Mouse (Mus musculus) hindbrain, embryonic 13.5 days (tissue): ENCODE results near the gene Cda. TPM values are rescaled to one million over a fixed set of nuclear protein-coding genes. Genes with fewer than 3 reads are reported as not detected.
A peak's percentile ranks its signal among the peaks of the same experiment; 100 is the strongest.

Experiments
- ATAC-seq: fragments of 200-750 bp; cut with Nextera tagmentation; 2 replicates; pipeline ENCODE4 v1.8.0; 2017; ENCODE audit warnings: moderate TSS enrichment; ENCODE audit not compliant: low FRiP score
- H3K27ac ChIP-seq: fragments of 300-500 bp; sonication (generic); 2 replicates; pipeline ENCODE4 v1.5.1; 2015; ENCODE audit warnings: inconsistent platforms, mild to moderate bottlenecking, moderate library complexity
- H3K27me3 ChIP-seq: fragments of 300-500 bp; sonication (generic); 2 replicates; pipeline ENCODE4 v1.6.1; 2015; ENCODE audit warnings: mild to moderate bottlenecking, inconsistent platforms
- H3K36me3 ChIP-seq: fragments of 300-500 bp; sonication (generic); 2 replicates; pipeline ENCODE4 v1.6.1; 2015; ENCODE audit warnings: mild to moderate bottlenecking, inconsistent platforms
- H3K4me1 ChIP-seq: fragments of 300-500 bp; sonication (generic); replicated peaks from 2 replicates; pipeline ENCODE4 v1.6.1; 2015; ENCODE audit warnings: inconsistent platforms
- H3K4me2 ChIP-seq: fragments of 300-500 bp; sonication (generic); 2 replicates; pipeline ENCODE4 v1.6.1; 2015; ENCODE audit warnings: inconsistent platforms, mild to moderate bottlenecking, moderate library complexity
- H3K4me3 ChIP-seq: fragments of 300-500 bp; sonication (generic); 2 replicates; pipeline ENCODE4 v1.5.1; 2015; ENCODE audit warnings: mild to moderate bottlenecking, inconsistent platforms
- H3K9ac ChIP-seq: fragments of 300-500 bp; sonication (generic); 2 replicates; pipeline ENCODE4 v1.6.1; 2015; ENCODE audit warnings: mild to moderate bottlenecking, inconsistent platforms
- H3K9me3 ChIP-seq: fragments of 300-500 bp; sonication (generic); 2 replicates; pipeline ENCODE4 v1.6.1; 2016; ENCODE audit warnings: inconsistent platforms
- WGBS: fragments of 180-500 bp; shearing (Covaris S2); methylation state at CpG from one replicate; pipeline ENCODE4 v1.1.7; 2015; 5-methylcytosine and 5-hydroxymethylcytosine counted together
- polyA plus RNA-seq: library from polyadenylated mRNA; unstranded; fragments of >200 nt; fragmentation: Nextera tagmentation; extraction: Ambion mirVana; gene quantifications from 2 replicates; pipeline ENCODE4 v1.2.1, GENCODE M21; 2015

Gene Cda
- polyA plus RNA-seq, 1 experiment from 2014 or later: 4.0 TPM

DNA sequence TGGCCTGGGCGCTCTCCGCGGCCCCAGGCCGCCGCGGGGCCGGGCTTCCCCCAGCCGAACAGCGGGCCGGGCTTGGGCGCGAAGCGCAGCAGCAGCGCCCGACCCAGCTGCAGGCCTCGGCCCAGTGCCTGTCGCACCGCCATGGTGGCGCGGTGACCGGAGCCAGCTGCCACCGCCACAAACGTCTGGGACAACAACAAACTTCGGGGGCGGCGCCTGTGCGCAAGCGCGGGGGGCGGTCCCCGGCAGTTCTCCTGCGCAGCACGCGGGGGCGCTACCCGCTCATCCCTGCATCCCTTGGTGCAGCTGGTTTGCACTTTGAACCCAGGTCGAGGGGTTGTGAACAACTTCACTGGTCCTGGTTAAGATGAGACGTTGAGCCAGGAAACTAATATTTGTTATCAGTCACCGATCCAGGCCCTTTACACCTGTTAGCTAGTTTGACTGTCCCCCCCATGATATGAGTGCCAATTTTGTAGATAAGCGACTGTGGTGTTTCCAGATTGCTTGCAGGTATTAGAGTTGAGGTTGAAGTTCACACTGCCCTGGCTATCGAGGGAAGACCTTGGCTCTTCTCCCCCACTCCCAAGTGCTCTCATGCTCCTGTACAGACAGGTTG is 41.6 kb downstream of the Cda start, which contains the start of gene Pink1:
Pink1 (minus strand) TSS at position 231 of the 619 bp plus-strand sequence.
- WGBS: 3% methylated on average over 41 of the region's 41 CpGs
- H3K4me3 ChIP-seq: peak within 1 kb of the TSS; percentile 93
- ATAC-seq: peak; percentile 77
- peak within 1 kb of the TSS; percentile 92 for H3K9ac ChIP-seq
- H3K27ac ChIP-seq: peak within 1 kb of the TSS; percentile 95
- peaks cover 8% of the 10 kb centered on the region; the same call in 1 of the 2 replicates for H3K27me3 ChIP-seq
- H3K4me2 ChIP-seq: peak within 1 kb of the TSS; percentile 56
- no peaks in the 10 kb centered on the region for H3K9me3 ChIP-seq
- no peaks in the 10 kb centered on the region for H3K36me3 ChIP-seq
- H3K4me1 ChIP-seq: peaks cover 49% of the 10 kb centered on the region

DNA sequence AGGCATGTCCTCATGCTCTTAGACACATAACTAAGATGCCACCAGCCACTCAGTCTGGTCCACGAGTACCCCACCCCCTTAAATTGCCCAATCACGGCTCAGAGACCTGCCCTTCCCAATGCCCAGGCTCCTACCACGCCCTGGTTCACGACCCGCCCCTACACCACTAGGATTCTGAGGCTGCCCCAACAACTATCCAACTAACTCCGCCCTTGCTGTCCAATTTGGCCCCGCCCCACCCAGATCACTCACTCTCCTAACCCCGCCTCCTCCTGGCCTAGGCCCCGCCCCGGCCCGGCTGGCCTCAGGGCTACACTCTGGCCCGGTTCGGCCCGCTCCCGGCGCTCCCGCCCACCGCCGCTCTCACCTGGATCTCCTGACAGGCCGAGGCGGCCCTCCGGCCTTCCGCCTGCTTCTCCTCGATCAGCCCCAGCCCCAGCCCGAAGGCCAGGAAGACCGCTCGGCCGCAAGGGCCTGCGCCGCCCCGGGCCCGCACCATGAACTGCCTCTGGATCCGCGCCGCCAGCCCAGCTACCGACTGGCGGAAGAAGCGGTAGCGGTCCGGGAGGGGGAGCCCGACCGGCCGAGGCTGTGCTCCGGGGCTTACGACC is 42.2 kb downstream of the Cda start:
- H3K4me3 ChIP-seq: peak overlapping the region; percentile 93
- peaks cover 49% of the 10 kb centered on the region for H3K4me1 ChIP-seq
- no peaks in the 10 kb centered on the region for H3K9me3 ChIP-seq
- H3K4me2 ChIP-seq: peak overlapping the region; percentile 56
- H3K27ac ChIP-seq: peak overlapping the region; percentile 95
- WGBS: under 1% methylated on average over 43 of the region's 45 CpGs
- H3K27me3 ChIP-seq: peaks cover 4% of the 10 kb centered on the region; the same call in 1 of the 2 replicates
- ATAC-seq: peak; percentile 85
- peaks cover 4% of the 10 kb centered on the region for H3K36me3 ChIP-seq
- peak overlapping the region; percentile 92 for H3K9ac ChIP-seq

DNA sequence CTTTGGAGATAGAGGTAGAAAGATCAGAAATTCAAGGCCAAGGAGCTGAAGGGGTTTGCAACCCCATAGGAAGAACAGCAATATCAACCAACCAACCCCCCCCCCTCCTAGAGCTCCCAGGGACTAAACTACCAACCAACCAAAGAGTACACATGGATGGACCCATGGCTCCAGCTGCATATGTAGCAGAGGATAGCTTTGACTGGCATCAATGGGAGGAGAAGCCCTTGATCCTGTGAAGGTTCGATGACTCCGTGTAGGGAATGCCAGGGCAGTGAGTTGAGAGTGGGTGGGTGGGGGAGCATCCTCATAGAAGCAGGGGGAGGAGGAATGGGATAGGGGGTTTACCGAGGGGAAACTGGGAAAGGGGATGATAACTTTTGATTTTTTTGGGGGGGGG is 43.3 kb downstream of the Cda start:
- ATAC-seq: no peak
- H3K36me3 ChIP-seq: peaks cover 13% of the 10 kb centered on the region
- 95% methylated on average over 3 of the region's 3 CpGs for whole genome bisulfite sequencing
- H3K27ac ChIP-seq: no peak overlapping the region
- H3K9ac ChIP-seq: no peak overlapping the region
- no peak overlapping the region for H3K4me3 ChIP-seq
- H3K4me2 ChIP-seq: no peak overlapping the region
- no peaks in the 10 kb centered on the region for H3K9me3 ChIP-seq
- H3K27me3 ChIP-seq: 0 out of 2 replicates have a peak, but pooled peaks cover 2% of the 10 kb centered on the region
- peaks cover 49% of the 10 kb centered on the region for H3K4me1 ChIP-seq

DNA sequence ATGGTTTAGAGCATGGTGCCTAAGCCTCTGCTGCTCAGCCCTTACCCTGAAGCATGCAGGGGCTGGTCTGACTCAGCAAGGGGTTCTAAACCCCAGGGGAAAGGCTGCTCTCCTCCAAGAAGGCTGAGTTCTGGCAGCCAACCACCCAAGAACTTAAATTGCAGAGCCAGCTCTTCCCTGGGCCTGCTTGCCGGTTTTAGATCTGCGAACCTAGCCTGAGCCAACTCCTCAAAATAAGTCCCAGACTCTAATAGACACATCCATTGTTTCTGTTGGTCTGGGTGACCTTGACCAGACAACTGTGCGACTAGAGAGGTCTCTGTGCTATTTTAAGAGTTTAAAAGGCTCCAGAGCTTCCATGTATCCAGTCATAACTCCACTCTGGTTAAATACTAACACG is 44.0 kb downstream of the Cda start:
- H3K27me3 ChIP-seq: no peaks in the 10 kb centered on the region
- no peak overlapping the region for H3K4me2 ChIP-seq
- peak overlapping the region; percentile 51; the same call in 1 of the 2 replicates for H3K9ac ChIP-seq
- H3K4me3 ChIP-seq: no peak overlapping the region
- WGBS: 78% methylated on average over 4 of the region's 4 CpGs
- H3K27ac ChIP-seq: no peak overlapping the region
- peaks cover 49% of the 10 kb centered on the region for H3K4me1 ChIP-seq
- peaks cover 13% of the 10 kb centered on the region for H3K36me3 ChIP-seq
- no peaks in the 10 kb centered on the region for H3K9me3 ChIP-seq
- ATAC-seq: no peak

DNA sequence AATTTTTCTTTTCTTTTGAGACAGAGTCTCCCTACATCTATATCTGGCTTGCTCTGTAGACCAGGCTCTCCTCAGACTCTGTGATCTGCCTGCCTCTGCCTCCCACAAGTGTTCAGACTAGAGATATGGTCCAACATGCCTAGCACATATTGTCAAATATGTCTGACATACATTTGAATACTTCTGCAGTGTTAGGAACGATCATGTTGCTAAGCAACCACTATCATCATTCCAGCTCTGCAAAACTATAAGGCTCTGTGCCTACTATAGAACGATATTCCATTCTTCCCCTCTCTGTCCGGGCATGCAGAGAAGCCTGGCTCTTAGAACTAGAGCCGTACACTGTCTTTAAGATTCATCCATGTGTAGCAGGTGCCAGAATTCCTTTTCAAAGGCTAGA is 45.1 kb downstream of the Cda start:
- H3K9ac ChIP-seq: 0 out of 2 replicates have a peak overlapping the region, but pooled peaks have one; percentile 51
- H3K27me3 ChIP-seq: no peaks in the 10 kb centered on the region
- H3K9me3 ChIP-seq: no peaks in the 10 kb centered on the region
- WGBS: 11% methylated on average over 4 of the region's 4 CpGs
- H3K27ac ChIP-seq: no peak overlapping the region
- ATAC-seq: no peak
- peaks cover 53% of the 10 kb centered on the region for H3K4me1 ChIP-seq
- H3K36me3 ChIP-seq: peaks cover 14% of the 10 kb centered on the region
- no peak overlapping the region for H3K4me3 ChIP-seq
- peak overlapping the region; percentile 13; the same call in 1 of the 2 replicates for H3K4me2 ChIP-seq

- H3K27me3 ChIP-seq: no peaks in the 10 kb centered on the region
- peaks cover 26% of the 10 kb centered on the region for H3K36me3 ChIP-seq
- no peaks in the 10 kb centered on the region for H3K9me3 ChIP-seq
- no peak overlapping the region for H3K4me2 ChIP-seq
- no peak overlapping the region for H3K4me3 ChIP-seq
- no peak for ATAC-seq
- H3K27ac ChIP-seq: no peak overlapping the region
- peak overlapping the region; percentile 29 for H3K9ac ChIP-seq
- H3K4me1 ChIP-seq: peaks cover 56% of the 10 kb centered on the region
- WGBS: 74% methylated on average over 7 of the region's 7 CpGs
Observed at GRCm38 (mm10) chr4:138321488-138321887, 46.3 kb downstream of the Cda start.

DNA sequence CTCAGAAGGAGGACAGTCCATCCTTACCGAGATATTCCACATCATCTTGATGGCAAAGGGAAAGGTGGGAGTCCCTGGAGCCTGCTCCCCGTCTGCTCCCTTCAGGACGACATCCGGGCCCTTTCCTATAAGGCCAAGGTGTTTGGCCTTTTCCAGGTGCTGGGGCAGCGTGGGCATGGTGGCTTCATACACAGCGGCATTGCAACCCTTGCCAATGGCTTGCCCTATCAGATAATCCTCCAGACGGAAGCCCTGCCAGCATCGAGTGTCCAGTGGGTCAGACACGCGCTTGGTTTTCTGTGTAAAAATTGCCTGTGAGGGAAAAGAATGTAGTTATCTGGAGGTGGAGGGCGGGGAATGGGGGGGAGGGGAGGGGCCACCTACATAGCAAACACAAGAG is 47.1 kb downstream of the Cda start:
- no peaks in the 10 kb centered on the region for H3K27me3 ChIP-seq
- no peaks in the 10 kb centered on the region for H3K9me3 ChIP-seq
- H3K27ac ChIP-seq: no peak overlapping the region
- H3K4me2 ChIP-seq: no peak overlapping the region
- peaks cover 52% of the 10 kb centered on the region for H3K4me1 ChIP-seq
- peaks cover 33% of the 10 kb centered on the region for H3K36me3 ChIP-seq
- H3K9ac ChIP-seq: no peak overlapping the region; the same call in 1 of the 2 replicates
- no peak overlapping the region for H3K4me3 ChIP-seq
- 87% methylated on average over 11 of the region's 11 CpGs for WGBS
- ATAC-seq: no peak

DNA sequence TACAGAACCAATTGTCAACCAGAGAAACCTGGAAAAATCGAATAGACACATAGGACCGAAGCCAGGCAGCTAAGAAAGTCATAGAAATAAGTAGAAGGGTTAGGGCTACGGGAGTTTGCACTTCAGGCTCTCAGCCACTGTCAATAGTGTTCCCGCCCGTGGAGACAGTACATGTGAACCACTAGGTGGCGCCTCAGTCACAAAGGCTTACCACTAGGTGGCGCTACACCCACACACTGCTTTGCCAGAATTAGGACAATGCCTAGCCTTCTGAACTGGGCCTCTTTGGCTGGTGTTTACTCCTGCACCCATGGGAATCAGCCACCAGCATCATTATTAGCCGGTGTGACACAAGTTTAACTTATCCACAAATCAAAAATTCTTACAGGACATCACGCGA is 48.3 kb downstream of the Cda start:
- 32% methylated on average over 10 of the region's 10 CpGs for WGBS
- no peaks in the 10 kb centered on the region for H3K27me3 ChIP-seq
- H3K9me3 ChIP-seq: no peaks in the 10 kb centered on the region
- no peak overlapping the region for H3K4me3 ChIP-seq
- peaks cover 45% of the 10 kb centered on the region for H3K4me1 ChIP-seq
- H3K27ac ChIP-seq: no peak overlapping the region
- H3K9ac ChIP-seq: no peak overlapping the region
- no peak for ATAC-seq
- no peak overlapping the region for H3K4me2 ChIP-seq
- H3K36me3 ChIP-seq: peaks cover 45% of the 10 kb centered on the region

- no peak overlapping the region; the same call in 1 of the 2 replicates for H3K27ac ChIP-seq
- no peak overlapping the region for H3K4me3 ChIP-seq
- peaks cover 36% of the 10 kb centered on the region for H3K4me1 ChIP-seq
- H3K4me2 ChIP-seq: no peak overlapping the region
- WGBS: 57% methylated on average over 6 of the region's 6 CpGs
- no peak overlapping the region for H3K9ac ChIP-seq
- H3K9me3 ChIP-seq: no peaks in the 10 kb centered on the region
- no peaks in the 10 kb centered on the region for H3K27me3 ChIP-seq
- H3K36me3 ChIP-seq: peaks cover 53% of the 10 kb centered on the region
- ATAC-seq: peak; percentile 23; the same call in 1 of the 2 replicates
Observed at GRCm38 (mm10) chr4:138318509-138319266, 49.1 kb downstream of the Cda start.

DNA sequence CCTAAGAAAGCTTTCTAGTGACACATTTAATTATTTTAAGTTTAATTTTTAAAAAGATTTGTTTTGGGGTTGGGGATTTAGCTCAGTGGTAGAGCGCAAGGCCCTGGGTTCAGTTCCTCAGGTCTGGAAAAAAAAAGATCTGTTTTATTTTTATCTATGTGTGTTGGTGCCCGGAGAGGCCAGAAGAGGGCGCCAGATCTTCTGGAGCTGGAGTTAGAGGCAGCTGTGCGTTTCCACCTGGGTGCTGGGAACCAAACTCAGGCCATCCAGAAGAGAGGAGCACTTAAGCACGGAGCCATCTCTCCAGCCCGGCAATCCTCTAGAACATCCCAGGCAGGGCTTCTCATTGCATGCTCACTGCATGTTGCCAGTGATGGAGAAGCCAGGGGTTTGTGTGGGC is 51.4 kb downstream of the Cda start:
- peaks cover 76% of the 10 kb centered on the region for H3K36me3 ChIP-seq
- ATAC-seq: no peak
- WGBS: 88% methylated on average over 6 of the region's 6 CpGs
- no peaks in the 10 kb centered on the region for H3K27me3 ChIP-seq
- H3K4me2 ChIP-seq: no peak overlapping the region
- no peak overlapping the region for H3K9ac ChIP-seq
- no peak overlapping the region for H3K27ac ChIP-seq
- no peaks in the 10 kb centered on the region for H3K9me3 ChIP-seq
- H3K4me3 ChIP-seq: no peak overlapping the region
- H3K4me1 ChIP-seq: peaks cover 14% of the 10 kb centered on the region; the same call in 1 of the 2 replicates

DNA sequence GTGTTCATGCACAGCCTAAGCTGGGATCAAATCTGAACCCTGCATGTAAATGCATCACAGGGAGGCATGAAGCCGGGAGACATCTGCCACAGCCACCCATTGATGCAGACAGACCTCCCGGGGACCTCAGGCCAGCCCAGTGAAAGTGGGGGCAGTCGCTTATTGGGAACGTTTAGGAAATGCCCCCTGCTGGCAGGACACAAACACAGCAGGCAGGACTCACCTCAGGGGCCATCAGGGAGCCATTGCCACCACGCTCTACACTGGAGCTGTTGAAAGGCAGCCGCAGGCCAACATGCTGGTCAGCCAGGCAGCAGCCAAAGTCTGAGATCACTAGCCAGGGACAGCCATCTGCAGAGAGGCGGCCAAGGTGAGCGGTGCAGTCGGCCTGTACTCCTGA is 52.0 kb downstream of the Cda start:
- no peak overlapping the region for H3K4me3 ChIP-seq
- 73% methylated on average over 9 of the region's 9 CpGs for WGBS
- H3K4me1 ChIP-seq: peaks cover 14% of the 10 kb centered on the region; the same call in 1 of the 2 replicates
- H3K9ac ChIP-seq: no peak overlapping the region
- no peak overlapping the region for H3K27ac ChIP-seq
- peaks cover 80% of the 10 kb centered on the region for H3K36me3 ChIP-seq
- H3K4me2 ChIP-seq: no peak overlapping the region
- no peak for ATAC-seq
- H3K9me3 ChIP-seq: no peaks in the 10 kb centered on the region
- no peaks in the 10 kb centered on the region for H3K27me3 ChIP-seq

DNA sequence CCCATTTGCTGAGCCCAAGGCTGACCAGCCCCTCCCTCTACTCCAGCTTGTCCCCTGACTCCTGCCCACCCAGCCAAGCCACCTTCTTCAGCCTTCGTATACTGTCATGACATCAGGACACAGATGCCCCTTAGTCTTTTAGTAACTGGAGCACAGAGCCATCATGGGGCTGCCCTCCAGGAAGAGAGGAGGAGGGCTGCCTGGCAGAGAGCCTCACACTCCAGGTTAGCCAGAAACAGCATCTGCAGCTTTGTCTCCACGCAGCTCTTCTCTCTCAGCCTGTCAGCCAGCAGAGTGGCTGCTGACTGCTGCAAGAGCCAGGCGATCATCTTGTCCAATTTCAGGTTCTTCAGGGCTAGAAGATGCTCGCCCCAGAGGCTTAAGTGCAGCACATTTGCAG is 54.0 kb downstream of the Cda start:
- Histone ChIP-seq H3K36me3 (peaks cover 88% of the 10 kb centered on the region), H3K4me2 (no peak overlapping the region), H3K27ac (no peak overlapping the region), H3K4me3 (no peak overlapping the region), H3K27me3 (no peaks in the 10 kb centered on the region), H3K4me1 (peaks cover 14% of the 10 kb centered on the region; the same call in 1 of the 2 replicates), H3K9me3 (no peaks in the 10 kb centered on the region), H3K9ac (no peak overlapping the region)
- no peak for ATAC-seq
- 94% methylated on average over 4 of the region's 4 CpGs for WGBS
